Comparison of ENCODE assay signal across 14 mouse cellular contexts in the genomic region with DNA sequence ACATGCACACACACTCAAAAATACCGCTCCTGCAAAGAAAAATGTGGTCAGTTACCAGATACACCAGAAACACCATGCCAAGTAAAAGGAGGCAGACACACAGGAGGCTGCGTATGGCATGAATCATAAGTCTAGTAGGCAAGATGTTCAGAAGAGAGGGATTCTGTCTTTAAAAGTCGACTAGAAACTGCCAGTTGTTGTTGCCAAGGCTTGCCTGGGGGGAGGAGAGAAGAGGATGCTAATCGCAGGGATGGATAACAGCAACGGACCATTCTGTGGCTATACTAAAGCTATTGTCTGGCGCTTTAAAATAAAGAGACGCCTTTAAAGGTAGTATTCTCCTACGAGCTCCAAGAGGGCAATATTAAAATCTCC. TPM values are rescaled to one million over a fixed set of nuclear protein-coding genes. Genes with fewer than 3 reads are reported as not detected.
DNase-seq lines count a peak whose midpoint lies in the region; ATAC-seq and TF ChIP-seq lines count a peak whose summit lies in the region.
"Had no signal": no experiment of that assay in that cellular context is flagged by ENCODE, and none has a peak within 500 bp of the region (broad histone marks: within the 10 kb centered on the region; RNA-seq: fewer than 3 reads in every experiment).

No protein-coding gene starts in this region.

- no peak for DNase-seq in frontal cortex, postnatal 36 days (ENCODE audit: low spot score in 2 of 2)
- no peak for DNase-seq in lung, embryonic 14.5 days
- DNase-seq in lung, postnatal 4 days = no peak
- DNase-seq in right cerebral cortex, postnatal 14 days = no peak
- DNase-seq: cerebellum, postnatal 36 days; gastrocnemius, postnatal 36 days; heart, postnatal 10 days; lung, adult 18-20 months; thymus, adult 18-20 months had no signal

- peak overlapping the region; percentile 16; the same call in 1 of the 2 replicates for H3K4me2 ChIP-seq in lung, embryonic 14.5 days
- no peak overlapping the region for H3K4me2 ChIP-seq in intestine, embryonic 15.5 days (replicated peaks)
- no peak overlapping the region for H3K4me2 ChIP-seq in midbrain, embryonic 15.5 days

- no peak for TF ChIP-seq CTCF in lung, embryonic 14.5 days (IDR thresholded peaks at IDR 0.05; ENCODE audit: low read depth)

- peak; percentile 76 for ATAC-seq in frontal cortex, adult (ENCODE audit: low TSS enrichment)
- no peak for ATAC-seq in lung, embryonic 14.5 days (ENCODE audit: insufficient read depth)
- no peak; the same call in 1 of the 2 replicates for ATAC-seq in intestine, embryonic 15.5 days
- ATAC-seq in midbrain, embryonic 15.5 days (replicated peaks) = no peak
- ATAC-seq: activated CD4-positive, CD25-positive, alpha-beta regulatory T cell, adult 4 months had no signal

- H3K4me3 ChIP-seq in lung, embryonic 14.5 days (ENCODE audit: low read depth, low read length) = no peak overlapping the region
- no peak overlapping the region for H3K4me3 ChIP-seq in intestine, embryonic 15.5 days (replicated peaks)
- H3K4me3 ChIP-seq in midbrain, embryonic 15.5 days = no peak overlapping the region
- H3K4me3 ChIP-seq: layer of hippocampus, adult 2 months had no signal

- WGBS in lung, embryonic 14.5 days = 30% methylated on average over 8 of the region's 8 CpGs
- WGBS in intestine, embryonic 15.5 days = 32% methylated on average over 8 of the region's 8 CpGs
- WGBS in midbrain, embryonic 15.5 days = 66% methylated on average over 8 of the region's 8 CpGs

- no peaks in the 10 kb centered on the region for H3K36me3 ChIP-seq in lung, embryonic 14.5 days (ENCODE audit: insufficient read depth)
- H3K36me3 ChIP-seq in intestine, embryonic 15.5 days = no peaks in the 10 kb centered on the region
- H3K36me3 ChIP-seq in midbrain, embryonic 15.5 days (replicated peaks) = no peaks in the 10 kb centered on the region

- H3K27ac ChIP-seq in lung, embryonic 14.5 days (ENCODE audit: low read depth) = no peak overlapping the region
- H3K27ac ChIP-seq in intestine, embryonic 15.5 days = peak overlapping the region; percentile 66; the same call in 1 of the 2 replicates
- H3K27ac ChIP-seq in midbrain, embryonic 15.5 days = no peak overlapping the region
- H3K27ac ChIP-seq: layer of hippocampus, adult 2 months had no signal

- H3K9me3 ChIP-seq in lung, embryonic 14.5 days (ENCODE audit: low read depth, low read length) = no peaks in the 10 kb centered on the region
- H3K9me3 ChIP-seq in intestine, embryonic 15.5 days = no peaks in the 10 kb centered on the region
- no peaks in the 10 kb centered on the region for H3K9me3 ChIP-seq in midbrain, embryonic 15.5 days

- no peaks in the 10 kb centered on the region for H3K27me3 ChIP-seq in lung, embryonic 14.5 days (ENCODE audit: insufficient read depth, low read length)
- H3K27me3 ChIP-seq in intestine, embryonic 15.5 days (replicated peaks) = no peaks in the 10 kb centered on the region
- no peaks in the 10 kb centered on the region for H3K27me3 ChIP-seq in midbrain, embryonic 15.5 days (replicated peaks)

- H3K9ac ChIP-seq in lung, embryonic 14.5 days = no peak overlapping the region
- no peak overlapping the region for H3K9ac ChIP-seq in intestine, embryonic 15.5 days
- H3K9ac ChIP-seq in midbrain, embryonic 15.5 days = no peak overlapping the region

- H3K4me1 ChIP-seq in lung, embryonic 14.5 days (ENCODE audit: insufficient read depth) = peaks cover 34% of the 10 kb centered on the region
- H3K4me1 ChIP-seq in intestine, embryonic 15.5 days (replicated peaks) = peaks cover 31% of the 10 kb centered on the region
- peaks cover 34% of the 10 kb centered on the region for H3K4me1 ChIP-seq in midbrain, embryonic 15.5 days

RNA-seq across cellular contexts. Expression of gene Mb21d2, which starts 49.2 kb away (rescaled TPM):
- 7.3 and 9.6 TPM in 2 replicates for polyA plus RNA-seq in lung, embryonic 14.5 days (2014; fragmentation: Nextera tagmentation; extraction: Ambion mirVana)
- 9.0 and 9.1 TPM in 2 replicates for polyA plus RNA-seq in intestine, embryonic 15.5 days (2015; fragmentation: Nextera tagmentation; extraction: Ambion mirVana)
- 16.9 and 17.6 TPM in 2 replicates for polyA plus RNA-seq in midbrain, embryonic 15.5 days (2015; fragmentation: Nextera tagmentation; extraction: Ambion mirVana)
- polyA plus RNA-seq: activated CD4-positive, CD25-positive, alpha-beta regulatory T cell, adult 4 months had no signal
